Mouse (Mus musculus) MEL (cell line): ENCODE data around the gene Mcm3. TPM values are rescaled to one million over a fixed set of nuclear protein-coding genes. Genes with fewer than 3 reads are reported as not detected.

Experiments used
- DNase-seq: peaks from one replicate; pipeline ENCODE4 v3.0.0; 2011; ENCODE audit warnings: low read depth, low spot score
- H3K27ac ChIP-seq: 2 replicates; pipeline ENCODE4 v1.5.1; 2012; ENCODE audit warnings: low read depth, mild to moderate bottlenecking, control low read depth, low read length, moderate library complexity; ENCODE audit not compliant: control insufficient read depth
- H3K27me3 ChIP-seq, 2 experiments: fragments of 150-350 bp in 1 of 2; sonication (generic) in 1 of 2; 2 replicates each; pipeline ENCODE4 v1.6.1; 2012; ENCODE audit warnings: low read length in 2 of 2, mild to moderate bottlenecking in 2 of 2, improper control_type of control experiment in 1 of 2, moderate library complexity in 1 of 2; ENCODE audit not compliant: insufficient read depth in 2 of 2, control insufficient read depth in 1 of 2
- H3K36me3 ChIP-seq, 2 experiments: 2 replicates each; pipeline ENCODE4 v1.6.1; 2012 to 2014; ENCODE audit warnings: low read length in 2 of 2, improper control_type of control experiment in 1 of 2, inconsistent platforms in 1 of 2, mild to moderate bottlenecking in 1 of 2; ENCODE audit not compliant: insufficient read depth in 2 of 2, control insufficient read depth in 1 of 2
- H3K4me1 ChIP-seq, 2 experiments: fragments of 150-350 bp in 1 of 2; sonication (generic) in 1 of 2; 2 replicates each; pipeline ENCODE4 v1.6.1; 2012; ENCODE audit warnings: low read length in 2 of 2, improper control_type of control experiment in 1 of 2, mild to moderate bottlenecking in 1 of 2; ENCODE audit not compliant: insufficient read depth in 2 of 2, control insufficient read depth in 1 of 2
- H3K4me3 ChIP-seq, 2 experiments: fragments of 150-350 bp in 1 of 2; sonication (generic) in 1 of 2; 2 replicates each; pipeline ENCODE4 v1.5.1; 2012; ENCODE audit warnings: low read depth in 2 of 2, low read length in 2 of 2, mild to moderate bottlenecking in 2 of 2, moderate library complexity in 2 of 2, control low read depth in 1 of 2, improper control_type of control experiment in 1 of 2; ENCODE audit not compliant: control insufficient read depth in 1 of 2, insufficient read depth in 1 of 2
- H3K79me2 ChIP-seq: 2 replicates; pipeline ENCODE4 v1.6.1; 2012; ENCODE audit warnings: mild to moderate bottlenecking, low read length, moderate library complexity; ENCODE audit not compliant: control insufficient read depth, poor library complexity, insufficient read depth
- H3K9ac ChIP-seq: 2 replicates; pipeline ENCODE4 v1.6.1; 2012; ENCODE audit warnings: low read depth, mild to moderate bottlenecking, control low read depth, low read length, moderate library complexity; ENCODE audit not compliant: control insufficient read depth, poor library complexity, severe bottlenecking
- H3K9me3 ChIP-seq: fragments of 150-350 bp; sonication (generic); replicated peaks from 2 replicates; pipeline ENCODE4 v1.6.1; 2012; ENCODE audit warnings: mild to moderate bottlenecking, low read length, improper control_type of control experiment, moderate library complexity; ENCODE audit not compliant: insufficient read depth
- CHD2 ChIP-seq: IDR thresholded peaks from 2 replicates; pipeline ENCODE4 v1.6.1; 2011; ENCODE audit warnings: low read length, improper control_type of control experiment
- CTCF ChIP-seq, 3 experiments: IDR thresholded peaks in 2 of 3; conservative IDR thresholded peaks in 1 of 3; 2 replicates each; pipeline ENCODE4 v1.5.1; 2011 to 2012; ENCODE audit warnings: low read length in 3 of 3, low read depth in 2 of 3, mild to moderate bottlenecking in 2 of 3, improper control_type of control experiment in 1 of 3, inconsistent platforms in 1 of 3, mixed read lengths in 1 of 3, moderate library complexity in 1 of 3; ENCODE audit not compliant: control insufficient read depth in 1 of 3, insufficient read depth in 1 of 3, poor library complexity in 1 of 3, severe bottlenecking in 1 of 3
- E2F4 ChIP-seq: IDR thresholded peaks from 2 replicates; pipeline ENCODE4 v1.6.1; 2011; ENCODE audit warnings: low read depth, low read length, improper control_type of control experiment, borderline replicate concordance
- ELF1 ChIP-seq: IDR thresholded peaks from 2 replicates; pipeline ENCODE4 v1.6.1; 2014; ENCODE audit warnings: low read depth, mild to moderate bottlenecking, inconsistent platforms, low read length, improper control_type of control experiment, moderate library complexity
- EP300 ChIP-seq, 2 experiments: IDR thresholded peaks; 2 replicates each; pipeline ENCODE4 v1.6.1; 2011; ENCODE audit warnings: improper control_type of control experiment in 2 of 2, low read length in 2 of 2, low read depth in 1 of 2, mild to moderate bottlenecking in 1 of 2
- GATA1 ChIP-seq: IDR thresholded peaks from 2 replicates; pipeline ENCODE4 v1.6.1; 2011; ENCODE audit warnings: low read depth, low read length, improper control_type of control experiment
- HCFC1 ChIP-seq: IDR thresholded peaks from 2 replicates; pipeline ENCODE4 v1.6.1; 2012; ENCODE audit warnings: low read depth, mild to moderate bottlenecking, inconsistent platforms, low read length, improper control_type of control experiment, moderate library complexity
- JUND ChIP-seq: IDR thresholded peaks from 2 replicates; pipeline ENCODE4 v1.6.1; 2011; ENCODE audit warnings: low read depth, mild to moderate bottlenecking, improper control_type of control experiment, low read length
- KAT2A ChIP-seq: conservative IDR thresholded peaks from 2 replicates; pipeline ENCODE4 v1.6.1; 2012; ENCODE audit warnings: low read depth, low read length, improper control_type of control experiment, inconsistent platforms
- MAFK ChIP-seq: IDR thresholded peaks from 2 replicates; pipeline ENCODE4 v1.6.1; 2011; ENCODE audit warnings: low read depth, mild to moderate bottlenecking, low read length, improper control_type of control experiment, borderline replicate concordance
- MAX ChIP-seq: IDR thresholded peaks from 2 replicates; pipeline ENCODE4 v1.6.1; 2011; ENCODE audit warnings: low read length, improper control_type of control experiment
- MXI1 ChIP-seq: IDR thresholded peaks from 2 replicates; pipeline ENCODE4 v1.6.1; 2011; ENCODE audit warnings: mild to moderate bottlenecking, low read depth, low read length, improper control_type of control experiment
- MYC ChIP-seq: IDR thresholded peaks from 2 replicates; pipeline ENCODE4 v1.6.1; 2011; ENCODE audit warnings: low read depth, mild to moderate bottlenecking, low read length, improper control_type of control experiment, moderate library complexity
- NELFE ChIP-seq: IDR thresholded peaks from 2 replicates; pipeline ENCODE4 v1.6.1; 2011; ENCODE audit warnings: low read depth, low read length, improper control_type of control experiment
- NRF1 ChIP-seq: IDR thresholded peaks from 2 replicates; pipeline ENCODE4 v1.6.1; 2014; ENCODE audit warnings: low read depth, mild to moderate bottlenecking, inconsistent platforms, low read length, improper control_type of control experiment, moderate library complexity; ENCODE audit not compliant: poor library complexity, insufficient read depth, severe bottlenecking
- POLR2A ChIP-seq, 2 experiments: IDR thresholded peaks; 2 replicates each; pipeline ENCODE4 v1.6.1; 2011 to 2012; ENCODE audit warnings: low read length in 2 of 2, mild to moderate bottlenecking in 2 of 2, control low read depth in 1 of 2, improper control_type of control experiment in 1 of 2, low read depth in 1 of 2, moderate library complexity in 1 of 2; ENCODE audit not compliant: control insufficient read depth in 1 of 2, insufficient read depth in 1 of 2, poor library complexity in 1 of 2
- POLR2AphosphoS2 ChIP-seq: IDR thresholded peaks from 2 replicates; pipeline ENCODE4 v1.6.1; 2011; ENCODE audit warnings: low read length, improper control_type of control experiment
- POLR2AphosphoS5 ChIP-seq: IDR thresholded peaks from 2 replicates; pipeline ENCODE4 v1.6.1; 2012; ENCODE audit warnings: low read depth, borderline replicate concordance, mild to moderate bottlenecking, inconsistent platforms, low read length, moderate library complexity, mixed read lengths
- RAD21 ChIP-seq: IDR thresholded peaks from 2 replicates; pipeline ENCODE4 v1.6.1; 2011; ENCODE audit warnings: mild to moderate bottlenecking, low read depth, low read length, improper control_type of control experiment
- RCOR1 ChIP-seq: IDR thresholded peaks from 2 replicates; pipeline ENCODE4 v1.6.1; 2012; ENCODE audit warnings: low read depth, mild to moderate bottlenecking, inconsistent platforms, low read length, improper control_type of control experiment
- SIN3A ChIP-seq: IDR thresholded peaks from 2 replicates; pipeline ENCODE4 v1.6.1; 2012; ENCODE audit warnings: low read length, improper control_type of control experiment, inconsistent platforms
- TAL1 ChIP-seq: IDR thresholded peaks from 2 replicates; pipeline ENCODE4 v1.6.1; 2012; ENCODE audit warnings: mild to moderate bottlenecking, inconsistent platforms, low read length, moderate library complexity, mixed read lengths
- TBP ChIP-seq: IDR thresholded peaks from 2 replicates; pipeline ENCODE4 v1.8.0; 2011; ENCODE audit warnings: low read depth, low read length, improper control_type of control experiment
- TCF12 ChIP-seq: IDR thresholded peaks from 2 replicates; pipeline ENCODE4 v1.6.1; 2014; ENCODE audit warnings: low read depth, mild to moderate bottlenecking, inconsistent platforms, low read length, improper control_type of control experiment, moderate library complexity
- USF1 ChIP-seq: IDR thresholded peaks from 2 replicates; pipeline ENCODE4 v1.6.1; 2014; ENCODE audit warnings: low read depth, mild to moderate bottlenecking, inconsistent platforms, low read length, improper control_type of control experiment, moderate library complexity
- USF2 ChIP-seq, 2 experiments: IDR thresholded peaks; 2 replicates each; pipeline ENCODE4 v1.6.1; 2011 to 2012; ENCODE audit warnings: improper control_type of control experiment in 2 of 2, low read length in 2 of 2, borderline replicate concordance in 1 of 2, inconsistent platforms in 1 of 2, low read depth in 1 of 2, mild to moderate bottlenecking in 1 of 2; ENCODE audit not compliant: insufficient read depth in 1 of 2
- ZC3H11A ChIP-seq: IDR thresholded peaks from 2 replicates; pipeline ENCODE4 v1.6.1; 2012; ENCODE audit warnings: low read depth, mild to moderate bottlenecking, inconsistent platforms, low read length, improper control_type of control experiment
- ZKSCAN1 ChIP-seq: IDR thresholded peaks from 2 replicates; pipeline ENCODE4 v1.6.1; 2012; ENCODE audit warnings: low read depth, mild to moderate bottlenecking, inconsistent platforms, low read length, improper control_type of control experiment, moderate library complexity
- ZNF384 ChIP-seq: IDR thresholded peaks from 2 replicates; pipeline ENCODE4 v1.6.1; 2012; ENCODE audit warnings: low read depth, mild to moderate bottlenecking, inconsistent platforms, low read length, improper control_type of control experiment
- polyA plus RNA-seq, 2 experiments: library from polyadenylated mRNA; stranded (reverse) in 1 of 2; unstranded in 1 of 2; fragments of >175 nt in 1 of 2; fragments of >200 nt in 1 of 2; gene quantifications; 2 replicates each; pipeline versions ENCODE4 v1.2.1 to v1.2.4; 2012; ENCODE audit warnings: low replicate concordance in 2 of 2, low read depth in 1 of 2; ENCODE audit not compliant: insufficient read length in 2 of 2, insufficient read depth in 1 of 2, missing spikeins in 1 of 2
- total RNA-seq: library from RNA; depleted of rRNA; stranded (reverse); fragments of 300-350 nt; gene quantifications from 2 replicates; pipeline ENCODE4 v1.2.3, GENCODE M21; 2012; rRNA removed

Gene Mcm3
- total RNA-seq (182 and 189 TPM in 2 replicates), polyA plus RNA-seq (100 to 1,000 TPM; 204 to 267 TPM)

GRCm38 (mm10) chr1:20819771-20820605 lies at the start of gene Mcm3:
TSS of gene Mcm3 (minus strand) at chr1:20820312.
- Histone ChIP-seq H3K36me3 (peaks cover 5 to 10% of the 10 kb centered on the region in 2 experiments; a peak in 3 of 4 replicates), H3K4me1 (peaks cover 0 to 11% of the 10 kb centered on the region in 2 experiments; a peak in 1 of 4 replicates), H3K27me3 (no peaks in the 10 kb centered on the region), H3K79me2 (peaks cover 31% of the 10 kb centered on the region), H3K27ac (peak within 1 kb of the TSS; percentile 68), H3K9ac (peak within 1 kb of the TSS; percentile 90), H3K9me3 (no peaks in the 10 kb centered on the region), H3K4me3 (peak within 1 kb of the TSS; percentile 71 to 79)
- peak; percentile 98 for DNase-seq
- TF ChIP-seq HCFC1: peak; percentile 96
- no peak for TF ChIP-seq RAD21
- peak; percentile 97 for TF ChIP-seq ZNF384
- peak; percentile 100 for TF ChIP-seq E2F4
- TF ChIP-seq MXI1: peak; percentile 89
- peak; percentile 51 for TF ChIP-seq USF1
- peak; percentile 86 for TF ChIP-seq MAX
- TF ChIP-seq TCF12: no peak
- TF ChIP-seq TAL1: no peak
- TF ChIP-seq KAT2A: peak; percentile 86
- TF ChIP-seq POLR2A (IDR thresholded peaks at IDR 0.05; ENCODE audit: control insufficient read depth in 1 of 2, insufficient read depth in 1 of 2, low read depth in 1 of 2, low read length in 2 of 2, poor library complexity in 1 of 2): peak; percentile 37 to 75; a peak in 3 of 4 replicates
- TF ChIP-seq ELF1: peak; percentile 81; the same call in 1 of the 2 replicates
- no peak for TF ChIP-seq RCOR1
- TF ChIP-seq POLR2AphosphoS5: no peak
- peak; percentile 88 for TF ChIP-seq TBP
- 0 out of 2 replicates have a peak, but pooled peaks have one; percentile 33 for TF ChIP-seq MYC
- peak; percentile 91 for TF ChIP-seq SIN3A
- no peak for TF ChIP-seq NRF1
- TF ChIP-seq CTCF (IDR thresholded peaks at IDR 0.05 in 2 of 3, conservative IDR thresholded peaks at IDR 0.05 in 1 of 3; ENCODE audit: control insufficient read depth in 1 of 3, insufficient read depth in 1 of 3, low read depth in 2 of 3, low read length in 3 of 3, poor library complexity in 1 of 3, severe bottlenecking in 1 of 3): no peak
- TF ChIP-seq GATA1: no peak; the same call in 1 of the 2 replicates

DNA sequence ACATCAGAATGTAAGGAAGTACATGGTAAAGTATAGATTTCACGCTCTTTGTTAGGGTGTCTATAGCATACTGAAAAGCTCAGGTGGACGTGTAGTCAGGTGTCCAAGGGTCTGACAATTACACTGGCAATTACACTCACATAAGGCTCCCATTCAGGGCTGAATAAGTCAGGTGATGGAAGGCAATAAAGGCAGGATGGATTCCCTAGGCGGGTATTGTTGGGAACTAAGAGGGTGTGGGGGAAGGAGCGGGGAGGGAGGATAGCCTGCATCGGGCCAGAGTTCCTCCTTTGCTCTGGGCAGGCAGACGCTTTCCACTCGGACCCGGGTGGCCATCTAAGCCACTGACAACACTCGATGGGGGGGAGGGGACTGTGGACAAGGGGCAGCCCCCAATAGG lies 47.9 kb upstream of the Mcm3 start:
- Histone ChIP-seq H3K27me3 (no peaks in the 10 kb centered on the region; a peak in 1 of 4 replicates), H3K36me3 (no peaks in the 10 kb centered on the region), H3K4me1 (no peaks in the 10 kb centered on the region)
- no peak for TF ChIP-seq SIN3A
- TF ChIP-seq GATA1: no peak
- TF ChIP-seq KAT2A: no peak
- TF ChIP-seq ZKSCAN1: no peak
- no peak for TF ChIP-seq POLR2AphosphoS2
- TF ChIP-seq TAL1: no peak
- TF ChIP-seq JUND: no peak
- TF ChIP-seq CHD2: no peak
- TF ChIP-seq USF2 (IDR thresholded peaks at IDR 0.05; ENCODE audit: borderline replicate concordance in 1 of 2, insufficient read depth in 1 of 2, low read depth in 1 of 2, low read length in 2 of 2): no peak
- TF ChIP-seq MAFK: no peak
- no peak for TF ChIP-seq ZC3H11A
- no peak for TF ChIP-seq NELFE
- TF ChIP-seq EP300 (IDR thresholded peaks at IDR 0.05; ENCODE audit: low read depth in 1 of 2, low read length in 2 of 2): no peak
- TF ChIP-seq ZNF384: no peak
- TF ChIP-seq, all 39 proteins: peak for 0
- H3K79me2 ChIP-seq: no peaks in the 10 kb centered on the region
- no peak overlapping the region for H3K4me3 ChIP-seq
- no peak overlapping the region for H3K27ac ChIP-seq
- no peak overlapping the region for H3K9ac ChIP-seq
- H3K9me3 ChIP-seq: no peaks in the 10 kb centered on the region
- DNase-seq: no peak
